Comparison of ENCODE assay signal across 21 mouse cellular contexts in the genomic region with DNA sequence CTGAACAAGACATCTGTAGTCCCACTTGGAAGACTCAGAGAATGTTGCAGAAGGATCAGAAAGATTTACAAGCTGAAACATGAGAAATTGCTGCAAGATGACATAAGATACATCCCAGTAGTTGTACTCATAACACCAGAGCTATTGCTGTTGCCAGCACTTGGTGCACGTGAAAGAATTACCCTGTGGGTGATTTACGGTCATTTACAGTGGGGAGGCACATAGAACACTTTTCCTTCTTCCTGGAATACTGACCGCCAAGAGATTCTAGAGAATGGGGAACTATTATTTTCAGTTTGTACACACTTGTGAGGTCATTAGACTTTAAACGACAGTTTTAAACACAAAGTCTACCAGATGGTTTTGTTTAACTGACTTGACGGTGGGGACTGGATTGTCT.
DNase-seq lines count a peak whose midpoint lies in the region; ATAC-seq lines count a peak whose summit lies in the region.
"Had no signal": no experiment of that assay in that cellular context is flagged by ENCODE, and none has a peak within 500 bp of the region (broad histone marks: within the 10 kb centered on the region; RNA-seq: fewer than 3 reads in every experiment).

No protein-coding gene starts in this region.

- no peaks in the 10 kb centered on the region for H3K4me1 ChIP-seq in embryonic facial prominence, embryonic 14.5 days (ENCODE audit: control insufficient read depth, insufficient read depth, low read length)
- H3K4me1 ChIP-seq in embryonic facial prominence, embryonic 10.5 days, result no peaks in the 10 kb centered on the region
- no peaks in the 10 kb centered on the region for H3K4me1 ChIP-seq in limb, embryonic 11.5 days (ENCODE audit: control insufficient read depth, insufficient read depth, low read length)
- H3K4me1 ChIP-seq in limb, embryonic 10.5 days, result 0 out of 2 replicates have a peak, but pooled peaks cover 4% of the 10 kb centered on the region
- H3K4me1 ChIP-seq: forebrain, embryonic 15.5 days; heart, embryonic 12.5 days; hindbrain, embryonic 15.5 days had no signal

- no peaks in the 10 kb centered on the region for H3K36me3 ChIP-seq in embryonic facial prominence, embryonic 14.5 days (ENCODE audit: control insufficient read depth, insufficient read depth, low read length)
- H3K36me3 ChIP-seq in embryonic facial prominence, embryonic 10.5 days (replicated peaks), result no peaks in the 10 kb centered on the region
- no peaks in the 10 kb centered on the region for H3K36me3 ChIP-seq in limb, embryonic 11.5 days (ENCODE audit: control insufficient read depth, insufficient read depth, low read length)
- no peaks in the 10 kb centered on the region for H3K36me3 ChIP-seq in limb, embryonic 10.5 days
- H3K36me3 ChIP-seq: forebrain, embryonic 15.5 days; heart, embryonic 12.5 days; hindbrain, embryonic 15.5 days had no signal

- H3K4me2 ChIP-seq in embryonic facial prominence, embryonic 14.5 days (ENCODE audit: low read depth, low read length), result no peak overlapping the region
- H3K4me2 ChIP-seq in limb, embryonic 11.5 days (ENCODE audit: low read depth, severe bottlenecking), result no peak overlapping the region
- H3K4me2 ChIP-seq: forebrain, embryonic 15.5 days; heart, embryonic 12.5 days; hindbrain, embryonic 15.5 days had no signal

- H3K9ac ChIP-seq in embryonic facial prominence, embryonic 14.5 days (ENCODE audit: low read depth, low read length), result no peak overlapping the region
- no peak overlapping the region for H3K9ac ChIP-seq in limb, embryonic 11.5 days (ENCODE audit: low read length)
- H3K9ac ChIP-seq: forebrain, embryonic 15.5 days; heart, embryonic 12.5 days; hindbrain, embryonic 15.5 days had no signal

- no peaks in the 10 kb centered on the region for H3K9me3 ChIP-seq in embryonic facial prominence, embryonic 14.5 days (ENCODE audit: control insufficient read depth, low read length)
- H3K9me3 ChIP-seq in embryonic facial prominence, embryonic 10.5 days, result no peaks in the 10 kb centered on the region
- no peaks in the 10 kb centered on the region for H3K9me3 ChIP-seq in limb, embryonic 11.5 days (ENCODE audit: control insufficient read depth, low read length)
- H3K9me3 ChIP-seq in limb, embryonic 10.5 days (replicated peaks), result no peaks in the 10 kb centered on the region
- H3K9me3 ChIP-seq: forebrain, embryonic 15.5 days; heart, embryonic 12.5 days; hindbrain, embryonic 15.5 days had no signal

- DNase-seq in embryonic facial prominence, embryonic 14.5 days (ENCODE audit: low spot score), result peak; percentile 29
- DNase-seq in embryonic facial prominence, embryonic 10.5 days (ENCODE audit: low spot score), result no peak
- no peak for DNase-seq in limb, embryonic 11.5 days (ENCODE audit: low spot score)
- no peak for DNase-seq in limb, embryonic 10.5 days (ENCODE audit: low spot score)
- peak; percentile 12 for DNase-seq in hindlimb bud, embryonic 11.5 days (ENCODE audit: extremely low spot score, low read depth, low spot score)
- no peak for DNase-seq in liver
- DNase-seq: adrenal gland, postnatal 14 days; cerebellum, adult 11-12 months; cerebellum, adult 9-10 months; cerebellum, postnatal 36 days; gastrocnemius, adult 2 months; gastrocnemius, postnatal 25 days; heart, postnatal 36 days had no signal

- WGBS in embryonic facial prominence, embryonic 14.5 days, result 43% methylated on average over 5 of the region's 5 CpGs
- 74% methylated on average over 5 of the region's 5 CpGs for WGBS in embryonic facial prominence, embryonic 10.5 days
- 40% methylated on average over 5 of the region's 5 CpGs for WGBS in limb, embryonic 11.5 days
- WGBS in limb, embryonic 10.5 days, result 65% methylated on average over 5 of the region's 5 CpGs

- no peaks in the 10 kb centered on the region for H3K27me3 ChIP-seq in embryonic facial prominence, embryonic 14.5 days (replicated peaks; ENCODE audit: control insufficient read depth, insufficient read depth, low read length)
- H3K27me3 ChIP-seq in embryonic facial prominence, embryonic 10.5 days (replicated peaks; ENCODE audit: low read depth, poor library complexity, severe bottlenecking), result no peaks in the 10 kb centered on the region
- no peaks in the 10 kb centered on the region for H3K27me3 ChIP-seq in limb, embryonic 11.5 days (ENCODE audit: control insufficient read depth, insufficient read depth, low read length)
- H3K27me3 ChIP-seq in limb, embryonic 10.5 days (ENCODE audit: low read depth, poor library complexity, severe bottlenecking), result no peaks in the 10 kb centered on the region
- H3K27me3 ChIP-seq: CH12.LX; forebrain, embryonic 15.5 days; heart, embryonic 12.5 days; hindbrain, embryonic 15.5 days; Patski had no signal

- ATAC-seq in embryonic facial prominence, embryonic 14.5 days (ENCODE audit: low read depth), result no peak
- peak; percentile 68; the same call in 1 of the 2 replicates for ATAC-seq in limb, embryonic 11.5 days (ENCODE audit: insufficient number of reproducible peaks, low FRiP score, low TSS enrichment, low read depth)
- ATAC-seq in frontal cortex, adult (ENCODE audit: low TSS enrichment), result no peak
- ATAC-seq: activated CD4-positive, CD25-positive, alpha-beta regulatory T cell, adult 4 months; forebrain, embryonic 15.5 days; inflammation-experienced regulatory T-cells, adult 6 months; Patski had no signal

- no peak overlapping the region for H3K4me3 ChIP-seq in embryonic facial prominence, embryonic 14.5 days (ENCODE audit: low read depth, low read length)
- H3K4me3 ChIP-seq in embryonic facial prominence, embryonic 10.5 days, result no peak overlapping the region
- no peak overlapping the region for H3K4me3 ChIP-seq in limb, embryonic 11.5 days (ENCODE audit: low read depth, low read length)
- no peak overlapping the region for H3K4me3 ChIP-seq in limb, embryonic 10.5 days
- H3K4me3 ChIP-seq: forebrain, embryonic 15.5 days; gastrocnemius, adult 2 months; heart, embryonic 12.5 days; hindbrain, embryonic 15.5 days had no signal

- no peak overlapping the region for H3K27ac ChIP-seq in embryonic facial prominence, embryonic 14.5 days (replicated peaks; ENCODE audit: low read depth, low read length)
- no peak overlapping the region for H3K27ac ChIP-seq in embryonic facial prominence, embryonic 10.5 days (replicated peaks)
- H3K27ac ChIP-seq in limb, embryonic 11.5 days (replicated peaks; ENCODE audit: low read depth, low read length), result no peak overlapping the region
- H3K27ac ChIP-seq in limb, embryonic 10.5 days, result no peak overlapping the region
- H3K27ac ChIP-seq: forebrain, embryonic 15.5 days; gastrocnemius, adult 2 months; hindbrain, embryonic 15.5 days had no signal

Comparison
In these comparisons a context has a peak if more than half of its experiments do, and no peak if none do; other contexts are left out.
1. DNase-seq: peak in embryonic facial prominence, embryonic 14.5 days (single experiment) and hindlimb bud, embryonic 11.5 days (single experiment); none in embryonic facial prominence, embryonic 10.5 days (single experiment), limb, embryonic 11.5 days (single experiment), limb, embryonic 10.5 days (single experiment) and liver (single experiment).